Mouse (Mus musculus) CD8-positive naive resting alpha-beta T cell, adult 2 months (primary cell): Measurements from ENCODE around the gene Plrg1.

Experiments used
- DNase-seq, 2 experiments: peaks; one replicate each; pipeline ENCODE4 v3.0.0; 2022; ENCODE audit warnings: low read depth in 2 of 2, low spot score in 2 of 2

The Plrg1 gene

GRCm38 (mm10) chr3:83055281-83056038 lies at the start of gene Plrg1:
Plrg1 (plus strand) TSS chr3:83055522.
- peak; percentile 99 for DNase-seq

- DNase-seq = no peak
These were observed 47.8 kb upstream of the Plrg1 start, which contains the start of gene Fgg for GRCm38 (mm10) chr3:83007557-83007956. Fgg (plus strand) TSS chr3:83007724.

GRCm38 (mm10) chr3:83010291-83010690 lies 45.0 kb upstream of the Plrg1 start:
- DNase-seq = no peak

GRCm38 (mm10) chr3:83011136-83011535 lies 44.2 kb upstream of the Plrg1 start:
- DNase-seq = no peak

GRCm38 (mm10) chr3:83011565-83011964 lies 43.8 kb upstream of the Plrg1 start:
- DNase-seq = no peak

- DNase-seq = no peak
These were observed 42.7 kb upstream of the Plrg1 start for GRCm38 (mm10) chr3:83012636-83013035.

- DNase-seq = no peak
These were observed 41.4 kb upstream of the Plrg1 start for GRCm38 (mm10) chr3:83013951-83014350.

GRCm38 (mm10) chr3:83016236-83016635 lies 39.1 kb upstream of the Plrg1 start:
- DNase-seq = no peak

GRCm38 (mm10) chr3:83020387-83020786 lies 34.9 kb upstream of the Plrg1 start:
- no peak for DNase-seq

GRCm38 (mm10) chr3:83021176-83021575 lies 34.1 kb upstream of the Plrg1 start:
- no peak for DNase-seq

- DNase-seq = no peak
These were observed 30.3 kb upstream of the Plrg1 start for GRCm38 (mm10) chr3:83025036-83025435.

- no peak for DNase-seq
These were observed 29.6 kb upstream of the Plrg1 start, which contains the start of gene Fga for GRCm38 (mm10) chr3:83025475-83026301. Fga (plus strand) TSS chr3:83026076.

GRCm38 (mm10) chr3:83027546-83028251 lies 27.6 kb upstream of the Plrg1 start:
- DNase-seq = no peak

- DNase-seq = no peak
These were observed 25.0 kb upstream of the Plrg1 start for GRCm38 (mm10) chr3:83030331-83030730.

GRCm38 (mm10) chr3:83032746-83033308 lies 22.5 kb upstream of the Plrg1 start:
- DNase-seq = no peak

- no peak for DNase-seq
These were observed 21.5 kb upstream of the Plrg1 start for GRCm38 (mm10) chr3:83033801-83034200.

- DNase-seq = no peak
These were observed 16.5 kb upstream of the Plrg1 start for GRCm38 (mm10) chr3:83038865-83039264.

GRCm38 (mm10) chr3:83039666-83040065 lies 15.7 kb upstream of the Plrg1 start:
- DNase-seq = no peak

- no peak for DNase-seq
These were observed 12.9 kb upstream of the Plrg1 start for GRCm38 (mm10) chr3:83042451-83042850.

- no peak for DNase-seq
These were observed 8.7 kb upstream of the Plrg1 start for GRCm38 (mm10) chr3:83046649-83047048.

GRCm38 (mm10) chr3:83049680-83050079 lies 5.6 kb upstream of the Plrg1 start, which contains the start of gene Fgb:
Fgb (minus strand) TSS chr3:83049863.
- no peak for DNase-seq
